Mouse (Mus musculus): ENCODE data around the gene Olfr578. TPM values are rescaled to one million over a fixed set of nuclear protein-coding genes. Genes with fewer than 3 reads are reported as not detected.

The Olfr578 gene
- polyA plus RNA-seq, 1 experiment, result not detected

- Histone ChIP-seq H3K27ac (ENCODE audit: control insufficient read depth, insufficient read depth, low read depth, low read length, poor library complexity) (no peak overlapping the region), H3K4me3 (replicated peaks; ENCODE audit: control insufficient read depth, low read depth, low read length) (no peak overlapping the region), H3K4me1 (ENCODE audit: control insufficient read depth, insufficient read depth, low read length) (no peaks in the 10 kb centered on the region)
- TF ChIP-seq POLR2A (IDR thresholded peaks at IDR 0.05; ENCODE audit: borderline replicate concordance, control insufficient read depth, low read depth, low read length), result no peak
- no peak for TF ChIP-seq CTCF (IDR thresholded peaks at IDR 0.05; ENCODE audit: control insufficient read depth, insufficient read depth, low read length)
- 68% methylated on average over 1 of the region's 1 CpGs for WGBS
These were observed 45.7 kb downstream of the Olfr578 start for GRCm38 (mm10) chr7:102943417-102943816.

- no peak within 1 kb of the TSS for H3K27ac ChIP-seq (ENCODE audit: control insufficient read depth, insufficient read depth, low read depth, low read length, poor library complexity)
- WGBS, result 87% methylated on average over 2 of the region's 2 CpGs
- TF ChIP-seq CTCF (IDR thresholded peaks at IDR 0.05; ENCODE audit: control insufficient read depth, insufficient read depth, low read length), result no peak
- no peak for TF ChIP-seq POLR2A (IDR thresholded peaks at IDR 0.05; ENCODE audit: borderline replicate concordance, control insufficient read depth, low read depth, low read length)
- no peak within 1 kb of the TSS for H3K4me3 ChIP-seq (replicated peaks; ENCODE audit: control insufficient read depth, low read depth, low read length)
- no peaks in the 10 kb centered on the region for H3K4me1 ChIP-seq (ENCODE audit: control insufficient read depth, insufficient read depth, low read length)
These were observed 46.6 kb downstream of the Olfr578 start, which contains the start of gene Olfr573-ps1 for GRCm38 (mm10) chr7:102942475-102942874. Gene Olfr573-ps1, minus strand, starts transcription at chr7:102942575.

Other genes with a start within 250 kb of the Olfr578 start
- gene Olfr560, start 230.0 kb downstream of the Olfr578 start, polyA plus RNA-seq (2011; ENCODE audit: insufficient read depth, insufficient read length, low replicate concordance, missing spikeins), result not detected in 2 replicates
- 0.29 TPM in 1 of 2 replicates, not detected in the other for gene Olfr78, start 229.9 kb downstream of the Olfr578 start, polyA plus RNA-seq (2011; ENCODE audit: insufficient read depth, insufficient read length, low replicate concordance, missing spikeins)
- gene Olfr561, start 218.1 kb downstream of the Olfr578 start, polyA plus RNA-seq (2011; ENCODE audit: insufficient read depth, insufficient read length, low replicate concordance, missing spikeins), result not detected in 2 replicates
- gene Olfr564, start 185.8 kb downstream of the Olfr578 start, polyA plus RNA-seq (2011; ENCODE audit: insufficient read depth, insufficient read length, low replicate concordance, missing spikeins), result not detected in 2 replicates
- gene Olfr566, start 130.6 kb downstream of the Olfr578 start, polyA plus RNA-seq (2011; ENCODE audit: insufficient read depth, insufficient read length, low replicate concordance, missing spikeins), result not detected in 2 replicates
- not detected in 2 replicates for gene Olfr568, start 112.2 kb downstream of the Olfr578 start, polyA plus RNA-seq (2011; ENCODE audit: insufficient read depth, insufficient read length, low replicate concordance, missing spikeins)
- gene Olfr569, start 98.4 kb downstream of the Olfr578 start, polyA plus RNA-seq (2011; ENCODE audit: insufficient read depth, insufficient read length, low replicate concordance, missing spikeins), result not detected in 2 replicates
- not detected in 2 replicates for gene Olfr570, start 94.7 kb downstream of the Olfr578 start, polyA plus RNA-seq (2011; ENCODE audit: insufficient read depth, insufficient read length, low replicate concordance, missing spikeins)
- 0.90 and 1.1 TPM in 2 replicates for gene Olfr571, start 71.8 kb downstream of the Olfr578 start, polyA plus RNA-seq (2011; ENCODE audit: insufficient read depth, insufficient read length, low replicate concordance, missing spikeins)
- not detected in 2 replicates for gene Olfr572, start 64.9 kb downstream of the Olfr578 start, polyA plus RNA-seq (2011; ENCODE audit: insufficient read depth, insufficient read length, low replicate concordance, missing spikeins)
- not detected in 2 replicates for gene Olfr573-ps1, start 46.7 kb downstream of the Olfr578 start, polyA plus RNA-seq (2011; ENCODE audit: insufficient read depth, insufficient read length, low replicate concordance, missing spikeins)
- gene Olfr574, start 40.9 kb downstream of the Olfr578 start, polyA plus RNA-seq (2011; ENCODE audit: insufficient read depth, insufficient read length, low replicate concordance, missing spikeins), result not detected in 2 replicates
- gene Olfr575, start 30.5 kb downstream of the Olfr578 start, polyA plus RNA-seq (2011; ENCODE audit: insufficient read depth, insufficient read length, low replicate concordance, missing spikeins), result not detected in 2 replicates
- not detected in 2 replicates for gene Olfr576, start 26.7 kb downstream of the Olfr578 start, polyA plus RNA-seq (2011; ENCODE audit: insufficient read depth, insufficient read length, low replicate concordance, missing spikeins)
- not detected in 2 replicates for gene Olfr577, start 13.4 kb downstream of the Olfr578 start, polyA plus RNA-seq (2011; ENCODE audit: insufficient read depth, insufficient read length, low replicate concordance, missing spikeins)
- not detected in 2 replicates for gene Olfr582, start 48.7 kb upstream of the Olfr578 start, polyA plus RNA-seq (2011; ENCODE audit: insufficient read depth, insufficient read length, low replicate concordance, missing spikeins)
- not detected in 2 replicates for gene Olfr583, start 62.0 kb upstream of the Olfr578 start, polyA plus RNA-seq (2011; ENCODE audit: insufficient read depth, insufficient read length, low replicate concordance, missing spikeins)
- not detected in 2 replicates for gene Olfr584, start 92.6 kb upstream of the Olfr578 start, polyA plus RNA-seq (2011; ENCODE audit: insufficient read depth, insufficient read length, low replicate concordance, missing spikeins)
- gene Olfr585, start 108.4 kb upstream of the Olfr578 start, polyA plus RNA-seq (2011; ENCODE audit: insufficient read depth, insufficient read length, low replicate concordance, missing spikeins), result not detected in 2 replicates
- not detected in 2 replicates for gene Olfr586, start 136.3 kb upstream of the Olfr578 start, polyA plus RNA-seq (2011; ENCODE audit: insufficient read depth, insufficient read length, low replicate concordance, missing spikeins)
- not detected in 2 replicates for gene Olfr588-ps1, start 151.6 kb upstream of the Olfr578 start, polyA plus RNA-seq (2011; ENCODE audit: insufficient read depth, insufficient read length, low replicate concordance, missing spikeins)
- gene Olfr589, start 167.0 kb upstream of the Olfr578 start, polyA plus RNA-seq (2011; ENCODE audit: insufficient read depth, insufficient read length, low replicate concordance, missing spikeins), result not detected in 2 replicates
- not detected in 2 replicates for gene Olfr591, start 189.0 kb upstream of the Olfr578 start, polyA plus RNA-seq (2011; ENCODE audit: insufficient read depth, insufficient read length, low replicate concordance, missing spikeins)
- not detected in 2 replicates for gene Olfr592, start 195.5 kb upstream of the Olfr578 start, polyA plus RNA-seq (2011; ENCODE audit: insufficient read depth, insufficient read length, low replicate concordance, missing spikeins)
- not detected in 2 replicates for gene Olfr593, start 222.5 kb upstream of the Olfr578 start, polyA plus RNA-seq (2011; ENCODE audit: insufficient read depth, insufficient read length, low replicate concordance, missing spikeins)
- gene Olfr594, start 227.7 kb upstream of the Olfr578 start, polyA plus RNA-seq (2011; ENCODE audit: insufficient read depth, insufficient read length, low replicate concordance, missing spikeins), result not detected in 2 replicates

Data from bone marrow, adult 2 months (tissue).